Mouse (Mus musculus) stomach, postnatal 0 days (tissue): ENCODE measurements at regions not wholly inside any gene's neighbourhood (a gene's known extent, or its start where the extent isn't known, plus 50 kb on each side); places are given as distances from the start of the nearest gene placed in this dataset.

Source experiments
- ATAC-seq: fragments of 200-750 bp; cut with Nextera tagmentation; 2 replicates; pipeline ENCODE4 v1.8.0; 2017; ENCODE audit not compliant: low FRiP score, low TSS enrichment
- DNase-seq: peaks from one replicate; pipeline ENCODE4 v3.0.0-alpha.2; 2016; ENCODE audit warnings: low spot score
- H3K27ac ChIP-seq: fragments of 300-500 bp; sonication (generic); replicated peaks from 2 replicates; pipeline ENCODE4 v1.5.1; 2014; ENCODE audit warnings: mild to moderate bottlenecking, control low read depth
- H3K27me3 ChIP-seq: fragments of 300-500 bp; sonication (generic); 2 replicates; pipeline ENCODE4 v1.6.1; 2014; ENCODE audit warnings: low read length; ENCODE audit not compliant: control insufficient read depth, insufficient read depth
- H3K36me3 ChIP-seq: fragments of 300-500 bp; sonication (generic); 2 replicates; pipeline ENCODE4 v1.6.1; 2014; ENCODE audit warnings: low read length, mixed read lengths; ENCODE audit not compliant: control insufficient read depth, insufficient read depth
- H3K4me1 ChIP-seq: fragments of 300-500 bp; sonication (generic); replicated peaks from 2 replicates; pipeline ENCODE4 v1.6.1; 2014; ENCODE audit warnings: antibody characterized with exemption; ENCODE audit not compliant: control insufficient read depth, insufficient read depth
- H3K4me2 ChIP-seq: fragments of 300-500 bp; sonication (generic); replicated peaks from 2 replicates; pipeline ENCODE4 v1.6.1; 2014; ENCODE audit warnings: low read depth, mild to moderate bottlenecking, control low read depth, moderate library complexity
- H3K4me3 ChIP-seq: fragments of 300-500 bp; sonication (generic); 2 replicates; pipeline ENCODE4 v1.5.1; 2014; ENCODE audit warnings: low read depth, low read length, control low read depth
- H3K9ac ChIP-seq: fragments of 300-500 bp; sonication (generic); 2 replicates; pipeline ENCODE4 v1.6.1; 2014; ENCODE audit warnings: mild to moderate bottlenecking, low read length, control low read depth, mixed read lengths
- H3K9me3 ChIP-seq: fragments of 300-500 bp; sonication (generic); 2 replicates; pipeline ENCODE4 v1.6.1; 2016; ENCODE audit warnings: low read length; ENCODE audit not compliant: control insufficient read depth
- CTCF ChIP-seq: IDR thresholded peaks from 2 replicates; pipeline ENCODE4 v1.5.1; 2016; ENCODE audit warnings: antibody characterized with exemption, low read depth, mild to moderate bottlenecking, moderate library complexity
- EP300 ChIP-seq: optimal IDR thresholded peaks from 2 replicates; pipeline ENCODE3; 2016; ENCODE audit warnings: antibody characterized with exemption
- WGBS: fragments of 180-500 bp; shearing (Covaris S2); extraction: QIAGEN DNeasy Blood & Tissue Kit; methylation state at CpG from one replicate; pipeline ENCODE4 v1.1.7; 2014; 5-methylcytosine and 5-hydroxymethylcytosine counted together

GRCm38 (mm10) chr14:73730796-73731195 lies 69.8 kb downstream of the Gm21750 start:
- Histone ChIP-seq H3K36me3 (no peaks in the 10 kb centered on the region), H3K4me2 (no peak overlapping the region), H3K27me3 (no peaks in the 10 kb centered on the region), H3K4me1 (no peaks in the 10 kb centered on the region), H3K4me3 (no peak overlapping the region), H3K9me3 (no peaks in the 10 kb centered on the region), H3K9ac (no peak overlapping the region), H3K27ac (no peak overlapping the region)
- 91% methylated on average over 1 of the region's 1 CpGs for WGBS
- ATAC-seq (no peak), DNase-seq (no peak)
- TF ChIP-seq EP300 (no peak), CTCF (no peak)

- no peaks in the 10 kb centered on the region for H3K36me3 ChIP-seq
- WGBS, result 45% methylated on average over 3 of the region's 3 CpGs
- H3K4me1 ChIP-seq, result no peaks in the 10 kb centered on the region
- no peaks in the 10 kb centered on the region for H3K9me3 ChIP-seq
- DNase-seq, result no peak
- no peaks in the 10 kb centered on the region for H3K27me3 ChIP-seq
- no peak overlapping the region for H3K27ac ChIP-seq
- H3K9ac ChIP-seq, result no peak overlapping the region
- no peak overlapping the region for H3K4me2 ChIP-seq
- H3K4me3 ChIP-seq, result no peak overlapping the region
- no peak for TF ChIP-seq CTCF
- no peak for TF ChIP-seq EP300
- ATAC-seq, result no peak
Measured at GRCm38 (mm10) chr14:73732161-73732560, 71.1 kb downstream of the Gm21750 start.

- Histone ChIP-seq H3K9ac (no peak overlapping the region), H3K4me1 (no peaks in the 10 kb centered on the region), H3K27ac (no peak overlapping the region), H3K9me3 (no peaks in the 10 kb centered on the region), H3K27me3 (no peaks in the 10 kb centered on the region), H3K36me3 (no peaks in the 10 kb centered on the region), H3K4me2 (no peak overlapping the region), H3K4me3 (no peak overlapping the region)
- TF ChIP-seq CTCF, result no peak
- DNase-seq, result no peak
- no peak for ATAC-seq
- WGBS, result 44% methylated on average over 6 of the region's 6 CpGs
Measured at GRCm38 (mm10) chr14:73750790-73751189, 89.8 kb downstream of the Gm21750 start.

- 30% methylated on average over 1 of the region's 1 CpGs for WGBS
- no peak for TF ChIP-seq EP300
- no peak for TF ChIP-seq CTCF
Measured at GRCm38 (mm10) chr14:73759986-73760385, 99.0 kb downstream of the Gm21750 start.

GRCm38 (mm10) chr14:73772964-73773363 lies 111.9 kb downstream of the Gm21750 start:
- no peak overlapping the region for H3K4me2 ChIP-seq
- no peak for DNase-seq
- TF ChIP-seq CTCF, result no peak
- no peak for TF ChIP-seq EP300
- 49% methylated on average over 3 of the region's 3 CpGs for WGBS
- no peak overlapping the region for H3K4me3 ChIP-seq
- no peaks in the 10 kb centered on the region for H3K4me1 ChIP-seq
- H3K27ac ChIP-seq, result no peak overlapping the region
- H3K9me3 ChIP-seq, result no peaks in the 10 kb centered on the region
- H3K9ac ChIP-seq, result no peak overlapping the region
- no peak for ATAC-seq
- no peaks in the 10 kb centered on the region for H3K27me3 ChIP-seq
- no peaks in the 10 kb centered on the region for H3K36me3 ChIP-seq

More at GRCm38 (mm10) chr14:73759986-73760385, 99.0 kb downstream of the Gm21750 start:
- Histone ChIP-seq H3K27me3 (no peaks in the 10 kb centered on the region), H3K9me3 (no peaks in the 10 kb centered on the region), H3K36me3 (no peaks in the 10 kb centered on the region), H3K4me3 (no peak overlapping the region), H3K4me1 (no peaks in the 10 kb centered on the region), H3K4me2 (no peak overlapping the region), H3K9ac (no peak overlapping the region), H3K27ac (no peak overlapping the region)
- no peak for DNase-seq
- no peak for ATAC-seq

GRCm38 (mm10) chr14:73773810-73774209 lies 112.8 kb downstream of the Gm21750 start:
- no peak overlapping the region for H3K27ac ChIP-seq
- H3K9ac ChIP-seq, result no peak overlapping the region
- H3K4me3 ChIP-seq, result no peak overlapping the region
- no peaks in the 10 kb centered on the region for H3K27me3 ChIP-seq
- WGBS, result 14% methylated on average over 1 of the region's 1 CpGs
- H3K4me1 ChIP-seq, result no peaks in the 10 kb centered on the region
- TF ChIP-seq CTCF, result no peak
- no peak for TF ChIP-seq EP300
- no peaks in the 10 kb centered on the region for H3K36me3 ChIP-seq
- H3K4me2 ChIP-seq, result no peak overlapping the region
- no peaks in the 10 kb centered on the region for H3K9me3 ChIP-seq
- DNase-seq, result no peak
- ATAC-seq, result no peak

GRCm38 (mm10) chr14:73776066-73776465 lies 115.0 kb downstream of the Gm21750 start:
- no peaks in the 10 kb centered on the region for H3K4me1 ChIP-seq
- H3K36me3 ChIP-seq, result no peaks in the 10 kb centered on the region
- no peak for ATAC-seq
- H3K27me3 ChIP-seq, result no peaks in the 10 kb centered on the region
- no peaks in the 10 kb centered on the region for H3K9me3 ChIP-seq
- no peak overlapping the region for H3K4me2 ChIP-seq
- DNase-seq, result peak; percentile 19
- 12% methylated on average over 1 of the region's 1 CpGs for WGBS
- no peak overlapping the region for H3K27ac ChIP-seq
- TF ChIP-seq EP300, result no peak
- peak; percentile 91 for TF ChIP-seq CTCF
- no peak overlapping the region for H3K9ac ChIP-seq
- H3K4me3 ChIP-seq, result no peak overlapping the region
